Mouse (Mus musculus): Measurements from ENCODE around the gene Rxfp4.

Gene Rxfp4

DNA sequence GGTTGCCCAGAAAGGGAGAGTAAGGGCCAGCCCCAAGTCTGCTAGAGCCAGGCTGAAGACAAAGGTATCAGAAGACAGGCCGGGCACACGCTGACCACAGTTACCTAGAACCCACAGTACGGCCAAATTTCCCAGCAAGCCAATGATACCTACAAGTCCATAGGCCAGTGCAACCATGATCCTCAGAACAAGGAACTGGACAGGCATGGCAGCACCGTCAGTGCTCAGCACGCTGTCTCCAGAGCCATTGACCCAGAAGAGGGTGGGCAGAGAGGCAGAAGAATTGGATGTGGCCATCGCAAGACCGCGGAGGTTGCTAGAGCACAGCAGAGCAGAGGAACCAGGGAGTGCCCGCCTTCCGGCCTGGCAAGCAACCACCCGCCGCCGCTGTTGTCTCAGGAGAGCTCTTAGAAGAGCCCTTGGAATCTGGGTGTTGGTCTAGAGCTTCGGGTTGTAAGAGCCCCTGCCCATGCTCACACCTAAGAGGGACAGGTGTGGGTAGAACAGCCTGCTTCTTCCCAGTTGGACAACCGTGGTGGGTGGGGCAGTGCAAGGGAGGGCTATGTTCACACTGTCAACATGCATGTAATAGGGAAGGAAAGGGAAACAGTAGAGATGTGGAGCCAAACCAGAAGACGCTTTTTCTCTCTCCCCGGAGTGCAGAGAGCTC lies at the start of gene Rxfp4:
Gene Rxfp4 (minus strand): TSS at position 297 of the 670 bp plus-strand sequence.
- in situ Hi-C loops (cut with MboI), result no loop called here

DNA sequence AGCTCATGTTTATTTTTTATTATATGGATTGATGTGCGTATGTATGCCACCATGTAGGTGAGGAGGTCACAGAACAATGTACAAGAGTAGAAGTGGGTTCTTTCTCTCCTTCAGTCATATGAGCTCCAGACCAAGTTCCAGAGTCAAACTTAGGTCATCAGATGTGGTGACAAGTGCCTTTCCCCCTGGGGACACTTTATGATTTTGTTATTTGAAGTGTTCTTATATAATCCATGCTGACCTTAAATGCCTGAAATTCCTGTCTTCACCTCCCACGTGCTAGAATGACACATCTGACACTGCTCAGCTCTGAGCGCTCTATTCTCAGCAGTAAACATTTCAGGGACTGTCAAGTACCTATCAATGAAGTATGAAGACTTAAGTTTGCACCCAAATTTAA lies 48.3 kb upstream of the Rxfp4 start:
- in situ Hi-C loops (cut with MboI), result no loop called here

DNA sequence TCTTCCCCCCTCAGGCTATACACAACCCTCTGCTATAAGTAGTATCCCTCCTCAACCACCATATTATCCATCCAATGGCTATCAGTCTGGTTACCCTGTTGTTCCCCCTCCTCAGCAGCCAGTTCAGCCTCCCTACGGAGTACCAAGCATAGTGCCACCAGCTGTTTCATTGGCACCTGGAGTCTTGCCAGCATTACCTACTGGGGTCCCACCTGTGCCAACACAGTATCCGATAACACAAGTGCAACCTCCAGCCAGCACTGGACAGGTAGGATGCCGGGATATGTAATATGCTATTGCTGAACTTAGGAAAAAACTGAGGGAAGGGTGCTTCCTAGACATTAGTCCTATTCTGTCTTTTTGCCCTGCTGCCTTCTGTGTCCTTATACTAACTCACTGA lies 47.3 kb upstream of the Rxfp4 start:
- in situ Hi-C loops (cut with MboI), result no loop called here

DNA sequence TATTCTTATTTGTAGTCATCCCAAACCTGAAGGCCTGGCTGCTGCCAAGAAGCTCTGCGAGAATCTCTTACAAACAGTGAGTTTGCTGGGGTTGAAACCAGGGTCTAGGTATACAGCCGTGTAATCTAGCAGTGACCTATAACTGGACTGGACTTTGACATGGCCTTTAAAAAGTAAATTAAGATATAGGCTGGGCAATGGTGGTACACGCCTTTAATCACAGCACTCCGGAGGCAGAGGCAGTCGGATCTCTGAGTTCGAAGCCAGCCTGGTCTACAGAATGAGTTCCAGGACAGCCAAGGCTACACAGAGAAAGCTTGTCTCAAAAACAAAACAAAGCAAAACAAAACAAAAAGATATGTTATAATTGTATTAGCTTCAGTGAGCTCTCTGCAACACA lies 45.9 kb upstream of the Rxfp4 start:
- in situ Hi-C loops (cut with MboI), result no loop called here

- in situ Hi-C loops (cut with MboI), result no loop called here
Measured at GRCm38 (mm10) chr3:88698051-88698450, 45.1 kb upstream of the Rxfp4 start.

DNA sequence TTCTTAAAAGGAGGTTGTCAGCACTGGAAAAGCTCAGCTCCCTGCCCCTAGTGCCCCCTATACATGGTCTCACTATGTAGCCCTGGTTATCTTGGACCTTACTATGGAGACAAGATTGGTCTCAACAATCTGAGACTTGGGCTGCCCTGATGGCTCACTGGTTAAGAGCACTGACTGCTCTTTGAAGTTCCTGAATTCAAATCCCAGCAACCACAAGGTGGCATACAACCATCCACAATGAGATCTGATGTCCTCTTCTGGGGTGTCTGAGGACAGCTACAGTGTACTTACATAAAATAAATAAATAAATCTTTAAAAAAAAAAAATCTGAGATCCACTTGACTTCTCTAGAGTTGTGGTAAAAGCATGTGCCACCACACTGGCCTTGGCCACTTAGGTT lies 42.6 kb upstream of the Rxfp4 start:
- in situ Hi-C loops (cut with MboI), result no loop called here

DNA sequence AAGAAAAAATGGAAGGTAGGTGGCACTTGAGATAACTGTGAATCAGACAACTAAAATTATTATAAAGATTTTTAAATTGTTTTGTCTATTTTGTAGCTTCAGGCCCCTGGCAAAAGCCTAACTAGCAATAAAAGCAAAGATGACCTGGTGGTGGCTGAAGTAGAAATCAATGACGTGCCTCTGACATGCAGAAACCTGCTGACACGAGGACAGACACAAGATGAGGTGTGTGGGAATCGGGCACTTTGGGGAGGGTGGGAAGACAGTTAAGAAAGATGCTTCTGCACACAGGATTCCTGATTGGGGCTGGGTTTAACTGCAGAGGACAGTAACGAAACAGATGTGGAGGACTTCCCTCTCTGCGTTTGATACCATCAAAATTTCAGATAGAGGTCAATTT lies 36.1 kb upstream of the Rxfp4 start:
- in situ Hi-C loops (cut with MboI), result no loop called here

- in situ Hi-C loops (cut with MboI), result no loop called here
Measured at GRCm38 (mm10) chr3:88686734-88687611, 34.0 kb upstream of the Rxfp4 start.

DNA sequence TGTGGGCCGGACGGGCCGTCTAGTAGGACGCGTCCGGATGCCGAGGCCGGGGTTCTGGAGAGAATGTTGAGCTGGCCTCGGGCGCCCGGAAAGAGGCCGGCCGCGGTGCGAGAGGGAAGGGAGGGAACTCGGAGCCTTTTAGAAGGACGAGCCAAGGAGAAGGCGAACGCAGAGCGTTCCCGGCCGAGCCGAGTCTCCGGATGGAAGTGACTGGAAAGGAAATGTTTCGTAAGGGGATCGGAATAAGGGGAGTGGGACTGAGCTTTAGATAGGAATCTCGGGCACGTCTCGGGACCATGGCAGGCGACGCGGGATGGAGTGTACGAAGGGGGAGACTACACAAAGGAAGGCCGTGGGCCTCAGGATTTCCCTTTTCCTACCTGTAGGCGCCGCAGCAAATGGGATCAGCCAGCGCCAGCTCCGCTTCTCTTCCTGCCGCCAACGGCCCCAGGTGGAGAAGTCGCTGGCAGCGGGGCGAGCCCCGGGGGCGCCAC lies 33.1 kb upstream of the Rxfp4 start:
- in situ Hi-C loops (cut with MboI), result no loop called here

DNA sequence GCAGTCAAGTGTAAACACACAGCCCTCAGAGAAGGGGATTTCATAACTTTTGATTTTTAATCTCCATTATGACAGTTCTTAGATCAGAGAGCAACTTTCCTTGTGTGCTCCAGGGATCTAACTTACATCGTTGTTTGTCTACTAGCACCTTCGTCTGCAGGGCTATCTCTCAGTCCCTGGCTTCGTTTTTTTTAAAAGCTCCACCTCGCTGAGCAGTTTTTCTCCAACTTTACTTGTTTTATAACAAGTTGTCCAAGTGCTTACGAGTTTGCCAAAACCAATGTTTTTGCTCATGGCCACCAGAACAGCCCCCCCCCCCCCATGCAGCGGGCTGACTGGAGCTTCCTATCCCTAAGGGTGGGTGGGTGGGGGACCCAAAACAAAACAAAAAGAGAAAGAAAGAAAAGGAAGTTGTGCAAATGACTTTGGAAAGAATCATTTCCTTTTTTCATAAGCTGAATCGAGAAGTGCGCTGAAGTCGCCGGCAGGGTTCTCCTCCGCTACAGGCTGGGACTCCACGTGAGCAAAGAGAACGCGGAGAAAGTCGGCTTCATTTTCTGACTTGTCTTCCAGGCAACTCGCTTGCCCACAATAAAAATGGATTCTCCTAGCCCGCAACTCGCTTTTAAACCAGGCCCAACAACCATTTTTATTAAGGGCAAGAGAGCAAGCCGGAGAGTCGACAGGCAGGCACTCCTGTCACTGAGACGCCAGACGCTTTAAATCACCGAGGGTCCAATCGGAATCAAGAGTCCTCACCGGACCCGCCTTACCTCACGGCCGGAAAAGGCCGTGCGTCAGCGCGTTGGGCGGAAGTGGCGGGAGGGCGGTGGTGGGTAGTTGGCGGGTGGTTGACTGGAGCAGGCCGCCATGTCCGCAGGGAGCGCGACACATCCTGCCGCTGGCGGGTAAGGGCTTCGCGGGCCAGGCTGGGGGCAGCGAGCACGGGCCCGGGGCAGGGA lies 32.3 kb upstream of the Rxfp4 start, which contains the start of gene Khdc4:
Gene Khdc4 (plus strand): TSS at position 824 of the 962 bp plus-strand sequence.
- in situ Hi-C loops (cut with MboI), result no loop called here

- in situ Hi-C loops (cut with MboI), result no loop called here
Measured at GRCm38 (mm10) chr3:88684236-88684979, 31.5 kb upstream of the Rxfp4 start.

- in situ Hi-C loops (cut with MboI), result no loop called here
Measured at GRCm38 (mm10) chr3:88683814-88684213, 30.9 kb upstream of the Rxfp4 start.

DNA sequence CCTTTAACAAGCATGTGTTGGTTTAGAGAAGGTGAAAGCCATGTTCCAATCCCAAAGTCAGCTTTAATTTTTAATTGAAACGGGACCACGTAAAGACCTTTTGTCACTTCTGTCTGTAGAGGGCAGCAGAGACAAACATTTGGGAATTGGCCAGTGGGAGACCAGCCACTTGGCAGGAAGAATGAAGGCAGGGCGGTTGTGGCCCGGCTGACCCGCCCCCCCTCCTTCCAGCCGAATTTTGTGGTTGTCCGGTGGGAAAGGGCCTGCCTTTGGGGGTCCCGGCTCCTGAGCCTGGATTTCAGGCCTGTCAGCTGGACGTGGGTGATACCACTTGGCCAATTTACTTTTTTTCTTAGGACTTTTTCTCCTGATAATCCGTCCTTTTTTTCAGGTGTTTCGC lies 24.5 kb upstream of the Rxfp4 start:
- in situ Hi-C loops (cut with MboI), result no loop called here

DNA sequence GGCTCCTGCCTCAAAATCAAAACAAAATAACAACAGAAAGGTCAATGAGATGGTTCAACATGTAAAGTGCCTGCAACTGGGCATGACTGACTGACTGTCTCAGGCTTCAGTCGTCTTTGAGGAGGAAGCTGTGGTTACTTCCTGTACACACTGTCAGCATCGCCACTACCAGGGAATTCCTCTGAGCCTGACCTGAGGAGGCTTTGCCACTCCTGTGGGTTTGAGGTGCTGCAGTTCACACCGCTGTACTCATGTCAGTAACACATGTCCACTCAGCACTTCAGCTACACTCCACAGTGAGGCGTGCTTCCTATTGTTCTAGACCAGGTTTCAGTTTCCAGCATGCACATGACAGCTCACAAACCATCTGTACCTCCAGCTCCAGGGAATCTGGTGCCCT lies 11.2 kb upstream of the Rxfp4 start:
- in situ Hi-C loops (cut with MboI), result no loop called here

DNA sequence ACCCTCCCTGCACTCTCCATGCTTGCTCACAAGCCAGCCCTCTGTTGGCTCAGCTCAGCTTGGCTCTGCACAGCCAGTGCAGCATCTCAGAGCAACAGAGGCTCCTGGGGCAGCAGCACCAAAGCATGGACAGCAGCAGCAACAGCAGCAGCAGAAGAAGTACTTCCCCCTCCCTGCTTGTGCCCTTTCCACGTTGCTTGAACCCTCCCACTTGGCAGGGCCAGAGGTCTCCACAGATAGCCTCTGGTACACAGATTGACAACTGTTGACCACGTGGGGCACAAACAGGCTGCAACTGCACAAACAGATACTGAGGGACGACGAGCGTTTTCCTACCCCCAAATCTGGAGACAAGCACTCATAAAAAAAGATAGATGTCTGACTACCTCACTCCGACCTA lies 6.9 kb upstream of the Rxfp4 start:
- in situ Hi-C loops (cut with MboI), result no loop called here

DNA sequence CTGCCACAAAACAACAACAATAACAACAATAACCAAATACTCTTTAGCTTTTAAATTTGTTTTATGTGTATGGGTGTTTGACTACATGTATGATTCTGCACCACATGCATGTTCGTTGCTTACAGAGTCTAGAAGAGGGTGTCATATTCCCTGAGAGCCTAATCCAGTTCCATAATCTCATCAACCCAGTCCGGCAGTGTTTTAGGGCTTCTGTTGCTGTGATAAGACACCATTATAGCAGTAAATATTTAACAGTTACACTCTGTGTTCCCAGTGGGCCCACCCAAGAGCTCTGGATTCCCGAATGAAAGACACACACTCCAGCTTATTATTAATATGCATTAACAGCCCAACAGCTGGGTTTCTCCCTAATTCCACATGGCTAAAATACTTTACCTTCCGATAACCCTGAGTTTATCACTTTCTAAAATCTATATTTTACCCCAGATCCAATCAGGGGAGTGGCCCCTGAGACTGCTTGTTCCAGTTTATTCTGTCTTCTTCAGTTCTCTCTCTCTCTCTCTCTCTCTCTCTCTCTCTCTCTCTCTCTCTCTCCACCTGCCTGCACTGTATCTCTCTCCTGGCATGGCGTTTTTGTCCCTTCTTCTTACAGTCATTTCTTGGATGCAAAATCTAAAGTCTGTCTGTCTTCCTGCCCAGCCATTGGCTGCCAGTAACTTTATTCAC lies 5.6 kb upstream of the Rxfp4 start:
- in situ Hi-C loops (cut with MboI), result no loop called here

DNA sequence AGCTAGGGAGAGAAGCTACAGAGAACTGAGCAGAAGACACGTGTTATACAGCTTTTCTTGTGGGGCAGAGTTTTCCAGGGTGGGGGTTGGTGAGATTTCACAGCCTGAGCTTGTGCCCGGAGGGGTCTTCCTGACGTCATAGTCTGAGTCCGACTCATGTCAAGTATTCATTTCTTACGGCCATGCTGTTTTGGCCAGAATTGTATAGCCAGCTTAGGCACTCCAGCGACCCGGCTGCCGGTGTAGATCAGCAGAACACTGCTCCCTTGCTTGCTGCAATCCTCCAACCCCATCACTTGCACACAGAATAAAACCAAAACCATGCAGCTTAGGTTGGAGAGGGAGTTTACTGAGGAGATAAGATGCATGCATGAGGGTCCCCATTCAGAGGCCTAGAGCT lies 2.7 kb upstream of the Rxfp4 start:
- in situ Hi-C loops (cut with MboI), result no loop called here

GRCm38 (mm10) chr3:88654621-88655020 lies 1.7 kb upstream of the Rxfp4 start:
- in situ Hi-C loops (cut with MboI), result no loop called here

DNA sequence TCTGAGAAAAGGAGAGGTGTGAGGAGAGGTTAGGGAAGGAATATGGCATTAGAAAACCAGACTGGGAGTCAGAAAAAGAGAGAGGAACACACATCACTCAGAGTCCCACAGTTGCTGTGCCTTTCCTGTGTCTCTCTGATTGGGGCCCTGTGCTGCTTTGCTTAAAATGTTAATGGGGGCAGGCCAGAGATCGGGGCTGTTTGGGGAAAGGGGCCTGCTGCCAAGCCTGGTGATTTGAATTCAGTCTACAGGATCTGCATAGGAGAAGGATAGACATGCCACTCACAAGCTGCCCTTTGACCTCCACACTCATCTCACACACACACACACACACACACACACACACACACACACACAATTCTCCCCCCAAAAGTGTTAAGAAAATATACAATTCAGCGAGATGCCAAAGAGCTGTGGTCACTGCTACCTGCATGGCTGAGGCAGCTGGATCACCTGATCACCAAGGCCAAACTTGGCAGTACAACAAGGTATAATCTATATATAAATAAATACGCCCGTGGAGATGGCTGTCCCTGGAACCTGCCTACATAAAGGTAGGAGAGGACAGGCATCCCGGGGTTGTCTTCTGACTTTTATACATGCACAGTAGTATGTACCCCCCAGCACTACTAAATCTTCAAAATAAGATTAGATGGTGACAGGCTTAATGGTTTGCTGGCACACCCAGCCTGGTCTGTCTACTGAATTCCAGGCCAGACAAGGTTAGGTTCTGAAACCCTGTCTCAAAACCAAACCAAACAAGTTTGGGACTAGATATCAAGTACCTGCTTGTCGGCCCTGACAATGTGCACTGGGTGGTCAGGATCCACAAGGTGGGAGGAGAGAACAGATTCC lies 801 bp upstream of the Rxfp4 start:
- in situ Hi-C loops (cut with MboI), result no loop called here
